Mouse (Mus musculus) olfactory bulb, adult 2 months (tissue): Measurements from ENCODE around the gene Znhit3.

Experiments used
- CTCF ChIP-seq: fragments of 200-500 bp; IDR thresholded peaks from 2 replicates; pipeline ENCODE4 v1.5.1; 2012; ENCODE audit warnings: low read depth, mild to moderate bottlenecking, low read length, moderate library complexity; ENCODE audit not compliant: insufficient read depth
- POLR2A ChIP-seq: fragments of 200-500 bp; IDR thresholded peaks from 2 replicates; pipeline ENCODE4 v1.6.1; 2012; ENCODE audit warnings: mild to moderate bottlenecking, low read depth, low read length, moderate library complexity; ENCODE audit not compliant: insufficient read depth

DNA sequence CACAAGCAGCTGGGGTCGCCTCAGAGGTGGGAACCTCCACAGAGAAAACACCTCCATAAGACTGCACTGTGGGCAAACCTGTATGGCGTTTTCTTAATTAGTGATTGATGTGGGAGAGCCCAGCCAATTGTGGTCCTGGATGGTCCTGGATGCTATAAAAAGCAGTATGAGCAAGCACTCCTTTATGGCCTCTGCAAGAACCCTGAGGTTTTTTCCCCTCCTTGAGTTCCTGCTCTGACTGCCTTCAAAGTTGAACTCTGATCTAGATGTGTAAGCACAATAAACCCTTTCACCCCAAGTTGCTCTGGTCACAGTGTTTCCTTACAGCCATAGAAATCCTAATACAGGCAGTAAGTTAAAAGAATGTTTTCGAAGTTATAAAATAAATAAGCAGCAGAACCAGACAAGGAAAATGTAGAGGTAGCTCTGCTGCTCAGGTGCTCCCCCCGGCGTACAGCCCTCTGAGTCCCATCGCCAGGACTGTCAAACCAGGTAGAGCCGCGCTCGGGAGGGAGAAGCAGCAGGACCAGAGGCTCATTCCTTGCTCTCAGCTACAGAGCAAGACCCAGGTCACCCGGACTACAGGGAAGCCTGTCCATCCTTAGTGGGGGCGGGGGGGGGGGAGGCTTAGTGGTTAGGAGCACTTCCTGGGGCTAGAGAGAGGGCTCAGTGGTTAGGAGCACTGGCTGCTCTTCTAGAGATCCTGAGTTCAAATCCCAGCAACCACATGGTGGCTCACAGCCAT is 29.2 kb downstream of the Znhit3 start:
- TF ChIP-seq POLR2A = no peak
- no peak for TF ChIP-seq CTCF
